Mouse (Mus musculus) activated CD4-positive, CD25-positive, alpha-beta regulatory T cell, adult 4 months (primary cell): ENCODE data around the gene Arrb1. TPM values are rescaled to one million over a fixed set of nuclear protein-coding genes. Genes with fewer than 3 reads are reported as not detected.

Source experiments
- ATAC-seq: one replicate; pipeline ENCODE4 v1.8.0; 2017
- polyA plus RNA-seq, 2 experiments: library from polyadenylated mRNA; unstranded; fragments of 100-300 nt; shearing (Covaris generic); gene quantifications; one replicate each; pipeline ENCODE4 v1.2.1; 2017

Gene Arrb1
- polyA plus RNA-seq, 2 experiments from 2014 or later, result 8.3 to 12.0 TPM

DNA sequence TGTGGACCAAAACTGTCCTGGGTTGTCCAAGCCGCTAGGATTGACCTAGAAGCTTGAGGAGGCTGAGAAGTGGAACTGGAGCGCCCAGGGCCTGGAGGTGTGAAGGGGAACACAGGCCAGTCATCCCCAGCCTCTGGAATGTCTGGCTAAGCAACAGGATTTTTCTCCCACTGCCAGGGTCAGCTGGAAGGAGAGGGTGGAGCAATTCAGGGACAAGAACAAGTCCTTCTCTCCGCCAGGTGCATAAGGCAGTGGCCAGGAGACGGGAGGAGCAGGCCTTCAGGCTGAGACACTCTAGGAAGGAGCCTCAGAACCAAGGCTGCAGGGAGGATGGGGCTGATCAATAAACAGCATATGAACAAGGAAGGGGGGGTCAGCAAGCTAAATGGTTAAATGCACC lies 3.2 kb downstream of the Arrb1 start:
- no peak for ATAC-seq

GRCm38 (mm10) chr7:99539201-99539891 lies 4.1 kb downstream of the Arrb1 start:
- ATAC-seq, result no peak

- ATAC-seq, result no peak
Measured at GRCm38 (mm10) chr7:99540016-99540415, 4.8 kb downstream of the Arrb1 start.

- ATAC-seq, result no peak
Measured at GRCm38 (mm10) chr7:99541204-99541603, 5.9 kb downstream of the Arrb1 start.

- ATAC-seq, result no peak
Measured at GRCm38 (mm10) chr7:99544272-99544671, 9.0 kb downstream of the Arrb1 start.

GRCm38 (mm10) chr7:99545885-99546745 lies 10.8 kb downstream of the Arrb1 start:
- ATAC-seq, result peak; percentile 77

DNA sequence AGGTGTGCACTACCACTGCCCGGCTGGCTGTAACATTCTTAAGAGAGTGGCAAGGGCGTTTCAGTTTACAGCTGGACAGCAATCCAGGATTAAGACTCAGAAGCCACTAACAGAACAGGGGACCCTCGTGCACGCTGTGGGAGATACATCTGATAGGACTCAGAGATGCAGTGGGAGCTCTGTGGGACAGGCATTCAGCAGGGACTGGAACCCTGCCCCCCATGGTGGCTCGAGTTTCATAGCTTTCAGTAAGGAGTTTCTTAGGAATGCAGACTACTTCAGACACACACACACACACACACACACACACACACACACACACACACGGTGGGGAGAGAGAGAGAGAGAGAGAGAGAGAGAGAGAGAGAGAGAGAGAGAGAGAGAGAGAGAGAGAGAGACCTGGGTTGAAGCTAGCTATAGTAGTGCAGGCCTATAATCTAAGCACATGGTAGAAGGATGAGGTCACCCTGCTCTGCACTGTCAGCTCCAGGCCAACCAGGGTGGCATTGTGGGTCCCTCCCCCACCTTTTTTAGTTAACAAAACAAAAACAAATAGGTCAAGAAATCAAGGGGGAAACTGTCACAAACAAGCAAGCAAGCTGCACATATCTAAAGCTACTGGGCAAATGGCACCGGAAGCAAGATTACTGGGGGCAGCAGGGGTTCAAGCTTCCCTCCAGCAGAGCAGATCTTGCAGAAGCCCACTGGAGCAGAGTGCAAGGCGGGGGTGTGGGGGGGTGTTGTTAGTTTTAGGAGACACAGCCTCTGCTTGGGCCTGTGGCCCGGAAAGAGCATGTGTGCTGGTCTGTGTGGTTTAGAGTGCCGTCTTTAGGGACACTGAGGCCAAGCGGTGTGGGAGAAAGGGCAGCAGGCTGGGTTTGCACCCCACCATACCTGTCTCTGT lies 12.6 kb downstream of the Arrb1 start:
- ATAC-seq, result no peak

DNA sequence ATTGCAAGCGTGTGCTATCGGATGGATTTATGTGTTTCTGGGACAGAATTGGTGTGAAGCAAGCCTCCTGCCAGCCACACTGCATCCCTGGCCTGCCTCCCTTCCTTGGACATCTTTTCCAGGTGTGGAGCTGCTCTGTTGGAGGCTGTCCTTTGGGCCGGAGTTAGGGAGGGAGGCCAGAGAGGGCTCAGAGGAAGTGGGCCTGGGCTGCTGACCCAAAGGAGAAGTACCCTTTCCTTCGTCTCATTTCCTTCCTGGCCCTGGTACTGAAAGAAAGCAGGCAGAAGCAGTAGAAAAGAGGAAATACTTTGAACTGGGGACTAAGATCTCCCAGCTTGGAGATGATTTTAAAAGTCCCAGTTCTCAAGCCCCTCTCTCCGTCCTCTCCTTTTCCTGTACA lies 14.4 kb downstream of the Arrb1 start:
- ATAC-seq, result no peak

GRCm38 (mm10) chr7:99551623-99552022 lies 16.4 kb downstream of the Arrb1 start:
- ATAC-seq, result no peak

DNA sequence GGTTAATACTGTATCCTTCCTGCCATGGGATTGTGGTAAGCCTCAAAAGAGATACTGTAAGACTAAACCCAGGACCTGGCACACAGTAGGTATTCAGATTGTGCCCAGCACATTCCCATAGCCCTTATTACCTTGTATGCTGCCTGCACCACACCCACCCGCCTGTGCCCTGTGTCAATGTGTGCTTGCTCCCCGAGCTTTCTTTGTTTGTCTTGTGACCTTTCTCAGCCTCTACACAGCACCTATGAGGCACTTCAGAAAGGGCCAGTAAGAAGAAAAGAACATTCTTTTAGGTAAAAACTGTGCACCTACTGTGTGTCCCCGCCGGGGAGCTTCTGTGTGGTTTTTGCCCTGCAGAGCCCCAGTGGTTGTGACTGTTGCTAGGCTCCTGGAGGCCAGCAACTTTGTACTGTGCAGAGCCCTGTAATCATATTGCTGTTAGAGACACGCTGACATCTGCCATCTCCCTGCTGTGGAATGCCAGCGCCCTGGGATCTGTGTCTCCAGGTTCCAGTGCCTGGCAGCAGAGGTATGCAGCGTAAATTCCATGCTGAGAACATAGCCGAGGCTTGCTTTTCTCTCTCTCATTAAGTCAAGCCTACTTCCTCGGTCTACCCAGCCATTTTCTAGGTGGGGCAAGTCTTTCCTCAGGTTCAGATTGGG lies 18.1 kb downstream of the Arrb1 start:
- no peak for ATAC-seq

DNA sequence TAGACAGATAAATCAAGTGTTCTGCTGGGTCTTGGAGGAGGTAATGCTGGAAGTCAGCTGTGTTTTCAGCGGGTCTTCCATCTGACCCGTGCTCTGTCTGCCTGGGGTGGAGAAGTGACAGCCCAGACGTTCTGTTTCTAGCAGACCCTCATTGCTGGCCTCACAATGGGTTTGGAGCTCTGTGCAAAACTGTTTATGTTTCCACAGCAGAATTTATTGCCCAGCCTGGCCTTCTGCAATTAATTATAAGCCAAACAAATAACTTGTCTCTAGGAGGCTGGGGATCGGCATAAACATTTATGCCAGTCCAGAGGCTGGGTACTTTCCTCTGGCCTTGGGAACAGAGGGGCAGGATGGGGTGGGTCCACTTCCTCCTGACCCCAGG lies 18.6 kb downstream of the Arrb1 start:
- no peak for ATAC-seq

GRCm38 (mm10) chr7:99555862-99556261 lies 20.6 kb downstream of the Arrb1 start:
- ATAC-seq, result no peak

- no peak for ATAC-seq
Measured at GRCm38 (mm10) chr7:99559091-99559490, 23.8 kb downstream of the Arrb1 start.

DNA sequence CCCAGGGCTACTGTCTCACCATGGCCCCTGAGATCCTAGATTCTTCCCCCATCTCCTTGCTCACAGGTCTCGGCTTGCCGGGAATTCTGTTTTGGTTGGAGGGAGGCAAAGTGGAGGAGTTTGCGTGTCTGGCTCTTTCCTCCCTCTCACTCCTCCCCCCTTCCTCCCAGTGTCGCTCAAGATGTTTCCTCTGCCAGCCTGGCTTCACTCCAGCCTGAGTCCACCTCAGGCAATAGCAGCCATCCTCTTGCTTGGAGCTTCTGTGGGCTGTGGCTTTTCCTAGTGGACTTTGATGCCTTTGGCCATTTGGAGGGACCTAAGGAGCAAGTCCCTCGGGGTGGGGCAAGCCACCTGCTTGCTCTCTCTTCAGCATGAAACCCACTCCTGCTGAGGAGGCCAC lies 27.2 kb downstream of the Arrb1 start:
- ATAC-seq, result no peak

GRCm38 (mm10) chr7:99563224-99563623 lies 28.0 kb downstream of the Arrb1 start:
- no peak for ATAC-seq

GRCm38 (mm10) chr7:99565325-99565881 lies 30.1 kb downstream of the Arrb1 start:
- no peak for ATAC-seq

- ATAC-seq, result no peak
Measured at GRCm38 (mm10) chr7:99570680-99571079, 35.4 kb downstream of the Arrb1 start.

- no peak for ATAC-seq
Measured at GRCm38 (mm10) chr7:99572931-99573330, 37.7 kb downstream of the Arrb1 start.

DNA sequence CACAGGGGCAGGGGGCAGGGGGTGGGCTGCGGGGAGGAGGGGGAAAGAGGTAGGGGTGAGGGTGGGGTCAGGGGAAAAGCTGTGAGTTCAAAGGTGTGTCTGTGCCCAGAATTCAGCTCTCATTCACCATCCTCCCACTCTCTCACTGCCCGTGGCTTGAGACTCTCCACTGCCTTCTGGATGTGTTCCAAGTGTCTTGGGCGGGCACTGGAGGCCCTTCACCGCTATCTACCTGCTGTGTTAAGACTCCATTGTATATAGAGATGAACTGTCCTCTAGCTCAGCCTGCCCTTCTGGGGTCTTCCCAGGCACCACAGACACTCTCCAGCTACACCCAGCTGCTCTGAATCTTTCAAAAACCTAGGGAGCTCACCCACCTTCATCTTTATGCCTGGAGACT lies 38.1 kb downstream of the Arrb1 start:
- no peak for ATAC-seq

DNA sequence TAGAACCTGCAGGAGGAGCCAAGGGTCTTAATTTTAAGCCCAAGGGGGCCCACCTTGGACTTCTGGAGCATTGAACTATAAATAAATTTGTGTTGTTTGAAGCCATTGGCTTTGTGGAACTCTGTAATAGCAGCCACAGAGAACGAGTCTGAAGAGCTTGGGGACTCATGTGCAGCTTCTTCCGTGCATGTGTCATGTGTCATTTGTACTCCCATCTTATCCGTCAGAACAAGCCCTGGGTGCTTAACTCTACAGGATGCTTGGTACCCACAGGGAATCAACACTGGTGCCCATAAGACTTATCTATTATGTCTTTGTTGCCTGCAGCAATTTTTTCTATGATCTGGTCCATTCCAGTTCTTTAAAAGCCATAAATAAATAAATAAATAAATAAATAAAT lies 43.0 kb downstream of the Arrb1 start:
- ATAC-seq, result no peak

DNA sequence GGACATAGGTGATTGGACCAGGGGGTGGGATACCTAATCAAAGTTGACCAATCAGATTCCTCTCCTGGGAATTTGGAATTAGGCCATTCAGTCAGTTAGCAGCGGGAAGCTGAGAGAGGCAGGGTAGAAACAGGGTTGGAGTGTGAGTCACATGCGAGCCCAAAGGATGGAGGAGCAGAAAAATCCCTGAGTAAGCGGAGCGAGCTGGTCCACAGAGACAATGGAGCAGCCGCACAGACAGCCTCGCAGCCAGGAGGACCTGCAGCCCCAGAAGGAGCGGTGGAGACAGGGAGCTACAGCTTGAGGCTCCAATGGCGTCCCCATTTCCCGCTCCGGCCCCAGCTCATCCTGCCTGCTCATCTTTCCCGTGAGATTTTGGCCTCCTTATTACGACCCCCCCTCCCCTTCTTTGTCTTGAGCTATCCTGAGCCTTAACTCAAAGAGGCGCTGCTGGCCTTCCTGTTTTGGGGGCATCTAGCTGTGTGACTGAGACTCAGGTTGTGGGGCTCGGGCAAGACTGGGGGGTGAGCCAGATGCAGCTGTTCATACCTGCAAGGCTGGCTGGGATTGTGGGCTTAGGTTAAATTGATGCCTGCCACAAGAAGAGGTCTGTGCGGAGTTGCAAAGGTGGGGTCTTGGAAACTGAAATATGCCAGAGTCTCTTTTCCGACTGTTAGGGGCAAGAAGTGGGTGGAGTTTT lies 44.4 kb downstream of the Arrb1 start:
- ATAC-seq, result no peak

DNA sequence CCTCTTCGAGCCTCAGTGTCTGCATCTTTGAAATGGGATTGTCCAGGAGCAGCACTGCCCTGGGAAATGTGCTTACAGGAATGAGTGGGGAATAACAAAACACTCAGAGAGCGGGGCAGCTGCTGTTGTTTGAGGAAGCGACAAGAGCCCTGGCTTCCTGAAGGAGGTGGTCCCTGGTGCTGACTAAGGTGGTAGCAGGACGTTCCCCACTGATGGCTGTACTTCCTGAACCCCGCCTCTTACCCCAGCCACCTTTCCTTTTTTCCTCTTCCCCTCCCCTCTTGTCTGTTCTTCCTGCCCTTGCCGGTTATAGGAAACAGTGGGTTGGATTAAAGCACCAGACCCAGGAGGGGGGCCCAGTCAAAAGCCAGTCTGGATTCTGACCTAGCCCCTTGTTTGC lies 45.0 kb downstream of the Arrb1 start:
- ATAC-seq, result no peak
